Mouse (Mus musculus): ENCODE results near the gene Clec11a. TPM values are rescaled to one million over a fixed set of nuclear protein-coding genes. Genes with fewer than 3 reads are reported as not detected.
"Not testable (repeated sequence)": the region's sequence is repeated elsewhere in the genome, so short reads cannot be mapped to it uniquely, and the experiment has no call there.

Gene Clec11a
- polyA plus RNA-seq, 1 experiment from 2014 or later: 6.1 TPM

DNA sequence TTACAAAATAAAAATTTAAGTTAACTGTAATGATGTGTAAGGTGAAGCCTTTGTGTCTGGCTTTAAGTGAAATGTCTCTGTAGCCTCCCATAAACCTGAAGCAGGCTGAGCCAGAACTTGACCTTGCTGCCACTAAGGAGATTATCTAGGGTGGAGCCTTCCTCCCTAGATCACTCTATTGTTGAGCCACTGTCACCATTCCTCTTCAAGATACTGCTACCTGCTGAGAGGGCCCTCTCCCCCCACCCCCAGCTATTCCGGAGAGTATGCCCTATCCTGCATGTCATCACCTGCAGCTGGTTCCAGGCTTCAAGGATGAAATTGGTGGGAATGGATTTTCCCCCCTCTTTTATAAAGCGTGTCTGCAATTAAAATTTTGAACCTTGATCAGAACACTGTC, 9.2 kb downstream of the Clec11a start:
- not testable (repeated sequence) for H3K9ac ChIP-seq (ENCODE audit: low read length); H3K4me3 ChIP-seq (replicated peaks; ENCODE audit: low read length); H3K9me3 ChIP-seq (replicated peaks; ENCODE audit: control insufficient read depth, low read length); H3K4me2 ChIP-seq (ENCODE audit: low read depth, low read length); H3K4me1 ChIP-seq (ENCODE audit: control insufficient read depth, insufficient read depth, low read length); H3K27ac ChIP-seq (ENCODE audit: low read length); ATAC-seq (ENCODE audit: insufficient read depth, low FRiP score); H3K27me3 ChIP-seq (ENCODE audit: control insufficient read depth, insufficient read depth, low read length); H3K36me3 ChIP-seq (ENCODE audit: control insufficient read depth, insufficient read depth, low read length)
- 89% methylated on average over 2 of the region's 2 CpGs for WGBS

DNA sequence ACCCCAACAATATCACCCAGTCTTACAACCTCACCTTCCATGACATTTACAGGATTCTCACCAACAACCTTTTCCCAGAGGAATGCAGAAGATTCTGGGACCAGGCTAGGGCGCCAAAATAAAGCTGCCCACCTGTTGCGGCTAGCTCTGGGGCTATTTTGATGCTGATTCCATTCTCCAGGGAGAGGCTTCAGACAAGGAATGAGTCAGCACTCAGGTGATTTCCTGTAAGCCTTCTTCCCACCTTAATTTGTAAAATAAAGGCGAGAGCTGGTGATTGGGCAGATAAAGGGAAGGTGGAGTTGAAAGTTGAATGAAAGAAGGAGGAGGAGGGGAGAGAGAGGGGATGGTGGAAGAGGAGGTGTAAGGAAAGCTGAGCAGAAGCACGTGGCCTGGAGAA, 15.3 kb downstream of the Clec11a start:
- 48% methylated on average over 4 of the region's 4 CpGs for WGBS
- no peak overlapping the region for H3K27ac ChIP-seq (ENCODE audit: low read length)

GRCm38 (mm10) chr7:44290986-44291385, 15.7 kb downstream of the Clec11a start:
- WGBS: 71% methylated on average over 4 of the region's 4 CpGs
- no peak overlapping the region for H3K27ac ChIP-seq (ENCODE audit: low read length)
- ATAC-seq (ENCODE audit: insufficient read depth, low FRiP score): no peak
- no peaks in the 10 kb centered on the region for H3K36me3 ChIP-seq (ENCODE audit: control insufficient read depth, insufficient read depth, low read length)
- H3K4me3 ChIP-seq (replicated peaks; ENCODE audit: low read length): no peak overlapping the region
- H3K9ac ChIP-seq (ENCODE audit: low read length): no peak overlapping the region
- peaks cover 6% of the 10 kb centered on the region; the same call in 1 of the 2 replicates for H3K9me3 ChIP-seq (replicated peaks; ENCODE audit: control insufficient read depth, low read length)
- no peaks in the 10 kb centered on the region for H3K4me1 ChIP-seq (ENCODE audit: control insufficient read depth, insufficient read depth, low read length)
- no peaks in the 10 kb centered on the region; the same call in 1 of the 2 replicates for H3K27me3 ChIP-seq (ENCODE audit: control insufficient read depth, insufficient read depth, low read length)
- H3K4me2 ChIP-seq (ENCODE audit: low read depth, low read length): no peak overlapping the region

More for the DNA sequence above, 15.3 kb downstream of the Clec11a start:
- H3K36me3 ChIP-seq (ENCODE audit: control insufficient read depth, insufficient read depth, low read length): no peaks in the 10 kb centered on the region
- H3K4me2 ChIP-seq (ENCODE audit: low read depth, low read length): no peak overlapping the region
- H3K9ac ChIP-seq (ENCODE audit: low read length): no peak overlapping the region
- peaks cover 6% of the 10 kb centered on the region; the same call in 1 of the 2 replicates for H3K9me3 ChIP-seq (replicated peaks; ENCODE audit: control insufficient read depth, low read length)
- H3K4me3 ChIP-seq (replicated peaks; ENCODE audit: low read length): no peak overlapping the region
- no peak for ATAC-seq (ENCODE audit: insufficient read depth, low FRiP score)
- no peaks in the 10 kb centered on the region; the same call in 1 of the 2 replicates for H3K27me3 ChIP-seq (ENCODE audit: control insufficient read depth, insufficient read depth, low read length)
- no peaks in the 10 kb centered on the region for H3K4me1 ChIP-seq (ENCODE audit: control insufficient read depth, insufficient read depth, low read length)

DNA sequence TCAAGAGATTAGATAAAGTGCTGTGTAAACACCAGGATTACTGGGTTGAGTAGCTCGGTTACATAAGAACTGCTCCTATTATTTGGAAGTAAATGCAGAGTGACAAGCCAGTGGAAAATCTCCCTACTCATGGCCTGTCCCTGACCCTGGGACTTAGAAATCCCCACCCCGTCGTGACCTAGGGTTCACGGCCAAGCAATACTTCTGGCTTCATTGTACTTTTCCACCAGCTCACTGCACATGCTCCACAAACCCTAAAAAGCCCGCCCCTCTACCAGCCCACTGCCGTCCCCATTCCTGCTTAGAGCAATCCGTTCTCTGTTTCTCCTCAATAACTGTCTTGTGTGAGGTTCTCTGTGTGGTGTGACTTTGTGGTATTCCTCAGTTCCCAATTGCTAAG, 18.9 kb downstream of the Clec11a start:
- Histone ChIP-seq H3K27me3 (ENCODE audit: control insufficient read depth, insufficient read depth, low read length) (no peaks in the 10 kb centered on the region; the same call in none of the 2 replicates), H3K9ac (ENCODE audit: low read length) (no peak overlapping the region), H3K4me1 (ENCODE audit: control insufficient read depth, insufficient read depth, low read length) (no peaks in the 10 kb centered on the region), H3K27ac (ENCODE audit: low read length) (no peak overlapping the region), H3K4me3 (replicated peaks; ENCODE audit: low read length) (no peak overlapping the region), H3K4me2 (ENCODE audit: low read depth, low read length) (no peak overlapping the region), H3K36me3 (ENCODE audit: control insufficient read depth, insufficient read depth, low read length) (no peaks in the 10 kb centered on the region), H3K9me3 (replicated peaks; ENCODE audit: control insufficient read depth, low read length) (peaks cover 6% of the 10 kb centered on the region; the same call in 1 of the 2 replicates)
- 45% methylated on average over 7 of the region's 7 CpGs for WGBS
- ATAC-seq (ENCODE audit: insufficient read depth, low FRiP score): no peak

DNA sequence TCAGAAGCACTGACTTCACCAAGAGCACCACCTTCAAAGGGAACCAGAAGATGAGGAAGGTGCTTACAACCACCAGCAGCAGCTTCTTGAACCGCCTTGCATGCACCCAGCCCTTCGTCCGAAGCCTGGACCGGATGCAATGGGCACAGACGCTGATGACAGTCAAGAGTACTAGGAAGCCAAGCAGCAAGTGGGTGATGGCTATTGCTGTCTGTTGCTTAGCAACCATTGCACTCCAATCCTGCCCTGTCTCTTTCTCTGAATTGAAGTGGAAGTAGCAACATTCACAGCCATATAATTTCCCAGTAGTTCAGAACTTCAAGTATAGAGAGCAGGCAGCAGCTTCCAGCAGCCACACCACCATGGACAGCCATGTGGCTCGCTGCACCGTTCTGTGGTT, 25.1 kb downstream of the Clec11a start:
- no peaks in the 10 kb centered on the region for H3K4me1 ChIP-seq (ENCODE audit: control insufficient read depth, insufficient read depth, low read length)
- no peak overlapping the region for H3K4me3 ChIP-seq (replicated peaks; ENCODE audit: low read length)
- H3K27ac ChIP-seq (ENCODE audit: low read length): no peak overlapping the region
- no peak for ATAC-seq (ENCODE audit: insufficient read depth, low FRiP score)
- H3K27me3 ChIP-seq (ENCODE audit: control insufficient read depth, insufficient read depth, low read length): no peaks in the 10 kb centered on the region; the same call in 1 of the 2 replicates
- H3K4me2 ChIP-seq (ENCODE audit: low read depth, low read length): no peak overlapping the region
- H3K36me3 ChIP-seq (ENCODE audit: control insufficient read depth, insufficient read depth, low read length): no peaks in the 10 kb centered on the region
- WGBS: 78% methylated on average over 7 of the region's 7 CpGs
- no peak overlapping the region for H3K9ac ChIP-seq (ENCODE audit: low read length)
- no peaks in the 10 kb centered on the region for H3K9me3 ChIP-seq (replicated peaks; ENCODE audit: control insufficient read depth, low read length)

DNA sequence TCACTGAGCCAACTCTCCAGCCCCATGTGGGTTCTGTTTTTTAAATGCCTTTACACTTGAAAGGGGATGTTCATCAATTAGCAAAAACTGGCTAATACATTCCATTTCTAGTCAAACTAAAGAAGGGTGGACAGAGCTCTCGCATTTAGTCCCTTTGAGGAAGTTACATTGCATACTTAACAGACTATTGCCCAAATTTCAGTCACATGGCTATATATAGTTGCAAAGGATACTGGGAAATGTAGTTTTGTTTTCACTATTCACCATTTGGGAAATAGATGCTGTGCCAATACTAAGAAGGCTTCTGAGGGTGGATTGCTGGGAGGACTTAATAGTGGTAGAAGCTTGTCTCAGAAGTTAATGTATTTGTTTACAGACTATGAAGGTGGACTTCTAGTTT, 25.7 kb downstream of the Clec11a start:
- Histone ChIP-seq H3K9ac (ENCODE audit: low read length) (no peak overlapping the region), H3K27me3 (ENCODE audit: control insufficient read depth, insufficient read depth, low read length) (no peaks in the 10 kb centered on the region; the same call in 1 of the 2 replicates), H3K36me3 (ENCODE audit: control insufficient read depth, insufficient read depth, low read length) (no peaks in the 10 kb centered on the region), H3K27ac (ENCODE audit: low read length) (no peak overlapping the region), H3K4me2 (ENCODE audit: low read depth, low read length) (no peak overlapping the region), H3K9me3 (replicated peaks; ENCODE audit: control insufficient read depth, low read length) (no peaks in the 10 kb centered on the region), H3K4me1 (ENCODE audit: control insufficient read depth, insufficient read depth, low read length) (no peaks in the 10 kb centered on the region), H3K4me3 (replicated peaks; ENCODE audit: low read length) (no peak overlapping the region)
- 67% methylated on average over 1 of the region's 1 CpGs for WGBS
- no peak for ATAC-seq (ENCODE audit: insufficient read depth, low FRiP score)

GRCm38 (mm10) chr7:44277250-44277622, 29.5 kb downstream of the Clec11a start:
- no peak for ATAC-seq (ENCODE audit: insufficient read depth, low FRiP score)
- Histone ChIP-seq H3K36me3 (ENCODE audit: control insufficient read depth, insufficient read depth, low read length) (no peaks in the 10 kb centered on the region), H3K4me2 (ENCODE audit: low read depth, low read length) (no peak overlapping the region), H3K9me3 (replicated peaks; ENCODE audit: control insufficient read depth, low read length) (no peaks in the 10 kb centered on the region), H3K27ac (ENCODE audit: low read length) (no peak overlapping the region), H3K27me3 (ENCODE audit: control insufficient read depth, insufficient read depth, low read length) (no peaks in the 10 kb centered on the region; the same call in 1 of the 2 replicates), H3K4me1 (ENCODE audit: control insufficient read depth, insufficient read depth, low read length) (no peaks in the 10 kb centered on the region), H3K9ac (ENCODE audit: low read length) (no peak overlapping the region), H3K4me3 (replicated peaks; ENCODE audit: low read length) (no peak overlapping the region)
- WGBS: 40% methylated on average over 2 of the region's 2 CpGs

DNA sequence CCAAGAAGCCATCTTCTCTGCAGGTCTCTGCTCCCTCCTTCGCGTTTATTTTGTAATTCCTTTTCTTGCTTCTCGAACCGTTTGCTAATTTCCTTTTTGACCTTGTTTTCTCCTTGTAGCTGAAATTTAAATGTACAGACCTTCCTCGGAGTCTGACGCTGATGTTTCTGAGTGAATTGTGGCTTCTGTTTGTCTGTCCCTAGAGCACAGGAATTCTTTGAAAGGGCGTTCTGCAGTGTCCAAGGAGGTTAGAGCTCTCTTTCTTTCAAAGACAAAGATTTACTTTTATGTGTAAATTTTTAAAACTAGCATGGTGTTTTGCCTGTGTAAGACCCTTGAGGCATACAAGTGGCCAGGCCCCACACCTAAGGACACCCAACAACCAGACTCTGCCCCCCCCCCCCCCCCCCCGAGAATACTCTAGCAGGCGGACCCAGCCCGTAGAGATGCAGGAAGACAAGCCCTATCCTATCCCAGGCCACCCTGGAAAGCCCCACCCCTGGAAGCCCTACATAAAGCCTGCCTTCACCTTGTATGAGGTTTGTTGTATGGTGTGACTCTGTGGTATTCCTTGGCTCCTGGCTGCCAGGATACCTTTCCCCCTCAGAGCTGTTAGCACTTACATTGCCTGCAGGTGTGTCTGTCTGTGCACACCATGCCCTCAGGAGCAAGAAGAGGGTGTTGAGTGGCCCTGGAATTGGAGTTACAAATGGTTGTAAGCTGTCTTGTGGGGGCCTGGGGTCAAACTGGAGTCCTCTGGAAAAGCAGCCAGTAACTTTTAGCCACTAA, 30.0 kb downstream of the Clec11a start:
- no peak overlapping the region for H3K4me2 ChIP-seq (ENCODE audit: low read depth, low read length)
- no peak for ATAC-seq (ENCODE audit: insufficient read depth, low FRiP score)
- H3K27ac ChIP-seq (ENCODE audit: low read length): no peak overlapping the region
- H3K4me3 ChIP-seq (replicated peaks; ENCODE audit: low read length): no peak overlapping the region
- H3K9me3 ChIP-seq (replicated peaks; ENCODE audit: control insufficient read depth, low read length): no peaks in the 10 kb centered on the region
- no peaks in the 10 kb centered on the region for H3K36me3 ChIP-seq (ENCODE audit: control insufficient read depth, insufficient read depth, low read length)
- H3K9ac ChIP-seq (ENCODE audit: low read length): no peak overlapping the region
- 64% methylated on average over 10 of the region's 10 CpGs for WGBS
- H3K4me1 ChIP-seq (ENCODE audit: control insufficient read depth, insufficient read depth, low read length): no peaks in the 10 kb centered on the region
- no peaks in the 10 kb centered on the region; the same call in 1 of the 2 replicates for H3K27me3 ChIP-seq (ENCODE audit: control insufficient read depth, insufficient read depth, low read length)

DNA sequence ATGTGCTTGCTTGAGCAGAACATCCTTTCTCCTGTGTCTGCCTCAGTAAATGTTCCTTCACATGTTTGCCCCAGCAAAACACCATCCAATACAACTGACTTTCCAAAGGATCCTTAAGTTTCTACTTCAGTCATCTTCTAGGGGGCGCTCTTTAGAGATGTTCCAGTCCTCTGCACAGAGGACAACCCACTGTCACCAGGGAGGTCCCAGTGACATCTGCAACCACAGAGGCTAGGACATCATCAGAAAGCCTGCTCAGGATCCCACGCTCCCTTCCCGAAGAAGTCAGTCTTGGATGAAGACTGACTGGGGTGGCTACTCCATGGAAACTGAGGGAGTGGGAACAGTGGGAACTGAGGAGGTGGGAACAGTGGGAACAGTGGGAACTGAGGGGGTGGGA, 31.2 kb downstream of the Clec11a start:
- Histone ChIP-seq H3K27me3 (ENCODE audit: control insufficient read depth, insufficient read depth, low read length) (no peaks in the 10 kb centered on the region; the same call in 1 of the 2 replicates), H3K4me1 (ENCODE audit: control insufficient read depth, insufficient read depth, low read length) (no peaks in the 10 kb centered on the region), H3K4me3 (replicated peaks; ENCODE audit: low read length) (no peak overlapping the region), H3K27ac (ENCODE audit: low read length) (no peak overlapping the region), H3K36me3 (ENCODE audit: control insufficient read depth, insufficient read depth, low read length) (no peaks in the 10 kb centered on the region), H3K4me2 (ENCODE audit: low read depth, low read length) (no peak overlapping the region), H3K9me3 (replicated peaks; ENCODE audit: control insufficient read depth, low read length) (no peaks in the 10 kb centered on the region), H3K9ac (ENCODE audit: low read length) (no peak overlapping the region)
- ATAC-seq (ENCODE audit: insufficient read depth, low FRiP score): no peak
- 69% methylated on average over 3 of the region's 3 CpGs for WGBS

Measured in stomach, embryonic 16.5 days (tissue).